Mouse (Mus musculus) liver, postnatal 0 days (tissue): ENCODE results near the gene Speer3.

Experiments
- CTCF ChIP-seq: sonication (generic); IDR thresholded peaks from 2 replicates; pipeline ENCODE4 v1.5.1; 2016; ENCODE audit warnings: antibody characterized with exemption, low read depth
- EP300 ChIP-seq: IDR thresholded peaks from 2 replicates; pipeline ENCODE4 v1.6.1; 2016; ENCODE audit warnings: antibody characterized with exemption, low read depth, mild to moderate bottlenecking

DNA sequence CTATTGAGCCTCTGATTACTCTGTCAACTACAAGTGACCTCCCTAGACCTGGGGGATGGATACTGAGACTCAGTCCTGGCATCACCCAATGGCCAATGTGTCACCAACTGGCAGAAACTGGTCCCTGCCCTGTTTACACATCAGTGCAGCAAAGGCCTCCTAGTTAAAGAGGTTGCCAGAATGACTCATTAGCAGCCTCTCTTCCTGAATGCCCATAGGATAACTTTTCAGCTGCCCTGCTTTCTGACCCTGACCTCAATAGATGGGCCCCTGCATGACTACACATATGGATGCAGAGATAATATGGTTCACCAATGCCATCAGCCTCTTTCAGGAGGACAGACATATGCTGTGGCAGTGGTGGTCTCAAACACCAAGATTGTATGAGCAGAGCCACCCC lies 52.9 kb downstream of the Speer3 start:
- no peak for TF ChIP-seq CTCF
- TF ChIP-seq EP300: no peak
